Comparison of ENCODE assay signal across 8 mouse cellular contexts in genomic region chrX:101429142-101429949, GRCm38 (mm10). TPM values are rescaled to one million over a fixed set of nuclear protein-coding genes. Genes with fewer than 3 reads are reported as not detected.
DNase-seq lines count a peak whose midpoint lies in the region; ATAC-seq lines count a peak whose summit lies in the region.

Gene Nono, plus strand, starts transcription at chrX:101429318.

- peak within 1 kb of the TSS; percentile 57 for H3K4me2 ChIP-seq in forebrain, embryonic 14.5 days (ENCODE audit: low read length)
- H3K4me2 ChIP-seq in neural tube, embryonic 15.5 days, result peak within 1 kb of the TSS; percentile 54

- peaks cover 12% of the 10 kb centered on the region for H3K36me3 ChIP-seq in forebrain, embryonic 14.5 days (ENCODE audit: control insufficient read depth, insufficient read depth, low read length)
- H3K36me3 ChIP-seq in neural tube, embryonic 15.5 days, result 0 out of 2 replicates have a peak, but pooled peaks cover 6% of the 10 kb centered on the region

- H3K4me1 ChIP-seq in forebrain, embryonic 14.5 days (ENCODE audit: control insufficient read depth, insufficient read depth, low read length), result no peaks in the 10 kb centered on the region; the same call in 1 of the 2 replicates
- H3K4me1 ChIP-seq in neural tube, embryonic 15.5 days, result peaks cover 8% of the 10 kb centered on the region; the same call in 1 of the 2 replicates

- peak within 1 kb of the TSS; percentile 65 for H3K4me3 ChIP-seq in forebrain, embryonic 14.5 days (ENCODE audit: low read depth, low read length)
- H3K4me3 ChIP-seq in neural tube, embryonic 15.5 days (replicated peaks), result peak within 1 kb of the TSS; percentile 59

- DNase-seq in ES-CJ7 (ENCODE audit: low read depth, low spot score), result peak; percentile 98
- peak; percentile 76 for DNase-seq in cerebellum, adult 11 months
- peak; percentile 99 for DNase-seq in forebrain, embryonic 14.5 days (ENCODE audit: low spot score)
- DNase-seq in heart, postnatal 14 days, result peak; percentile 72 to 80
- DNase-seq in layer of hippocampus, adult 11-12 months (ENCODE audit: low spot score), result peak; percentile 88
- peak; percentile 87 to 90 for DNase-seq in lung, adult 18-20 months
- peak; percentile 88 for DNase-seq in testis, postnatal 14 days (ENCODE audit: low spot score)

- peak within 1 kb of the TSS; percentile 86 for H3K9ac ChIP-seq in forebrain, embryonic 14.5 days (ENCODE audit: low read length)
- peak within 1 kb of the TSS; percentile 69 for H3K9ac ChIP-seq in neural tube, embryonic 15.5 days (replicated peaks)

- peak within 1 kb of the TSS; percentile 94 for H3K27ac ChIP-seq in forebrain, embryonic 14.5 days (ENCODE audit: low read depth, low read length)
- peak within 1 kb of the TSS; percentile 90 for H3K27ac ChIP-seq in neural tube, embryonic 15.5 days (replicated peaks)

- no peaks in the 10 kb centered on the region for H3K27me3 ChIP-seq in forebrain, embryonic 14.5 days (replicated peaks; ENCODE audit: control insufficient read depth, insufficient read depth, low read length)
- no peaks in the 10 kb centered on the region for H3K27me3 ChIP-seq in neural tube, embryonic 15.5 days (replicated peaks)

- H3K9me3 ChIP-seq in forebrain, embryonic 14.5 days (replicated peaks; ENCODE audit: control insufficient read depth, low read length), result no peaks in the 10 kb centered on the region
- H3K9me3 ChIP-seq in neural tube, embryonic 15.5 days (replicated peaks), result no peaks in the 10 kb centered on the region

- peak; percentile 97 for ATAC-seq in forebrain, embryonic 14.5 days
- ATAC-seq in neural tube, embryonic 15.5 days (ENCODE audit: low FRiP score), result peak; percentile 96

- intact Hi-C loops in heart, postnatal 14 days (cut with DNase I), result loop anchor here (5.0 kb wide), 1 partner anchor 58 kb away; no protein-coding TSS in a partner anchor

- WGBS in forebrain, embryonic 14.5 days, result 33% methylated on average over 46 of the region's 51 CpGs
- 22% methylated on average over 49 of the region's 51 CpGs for WGBS in neural tube, embryonic 15.5 days

RNA-seq across cellular contexts. Expression of gene Nono, which starts in this region (rescaled TPM):
- polyA plus RNA-seq in forebrain, embryonic 14.5 days (2014; fragmentation: Nextera tagmentation; extraction: Ambion mirVana), result 433 and 489 TPM in 2 replicates
- total RNA-seq in heart, postnatal 14 days (2021), result 100 to 1,000 TPM in 1 of 2 experiments, 10 to 100 TPM in 1; 80.4 to 108 TPM
- 242 and 291 TPM in 2 replicates for polyA plus RNA-seq in neural tube, embryonic 15.5 days (2015; fragmentation: Nextera tagmentation; extraction: Ambion mirVana)

Comparison
In these comparisons a context has a peak if more than half of its experiments do, and no peak if none do; other contexts are left out.
1. Peak in every context shown above with its lines: DNase-seq, ATAC-seq, H3K4me3 ChIP-seq and H3K27ac ChIP-seq.